Mouse (Mus musculus) granulocyte monocyte progenitor cell, adult 5-6 weeks (primary cell): ENCODE data around the gene Cntn4. TPM values are rescaled to one million over a fixed set of nuclear protein-coding genes. Genes with fewer than 3 reads are reported as not detected.

Experiments used
- ATAC-seq: replicated peaks from 2 replicates; pipeline ENCODE4 v1.8.0; 2016; ENCODE audit warnings: mild to moderate bottlenecking, moderate TSS enrichment, inconsistent platforms; ENCODE audit not compliant: poor library complexity, severe bottlenecking
- total RNA-seq, 2 experiments: library from RNA; stranded (forward) in 1 of 2; stranded (reverse) in 1 of 2; fragments of 200-712, 200-1000 nt in 1 of 2; fragments of >200 nt in 1 of 2; fragmentation: Nextera tagmentation in 1 of 2; gene quantifications; 2 replicates each; pipeline ENCODE4 v1.2.3; 2014 to 2017

The Cntn4 gene
- total RNA-seq (2014; fragmentation: Nextera tagmentation) (not detected in 2 replicates), total RNA-seq (2017) (not detected in 2 replicates)

- no peak for ATAC-seq
Measured at GRCm38 (mm10) chr6:105677149-105678031, at the start of gene Cntn4. Gene Cntn4 (plus strand): TSS chr6:105677660.

DNA sequence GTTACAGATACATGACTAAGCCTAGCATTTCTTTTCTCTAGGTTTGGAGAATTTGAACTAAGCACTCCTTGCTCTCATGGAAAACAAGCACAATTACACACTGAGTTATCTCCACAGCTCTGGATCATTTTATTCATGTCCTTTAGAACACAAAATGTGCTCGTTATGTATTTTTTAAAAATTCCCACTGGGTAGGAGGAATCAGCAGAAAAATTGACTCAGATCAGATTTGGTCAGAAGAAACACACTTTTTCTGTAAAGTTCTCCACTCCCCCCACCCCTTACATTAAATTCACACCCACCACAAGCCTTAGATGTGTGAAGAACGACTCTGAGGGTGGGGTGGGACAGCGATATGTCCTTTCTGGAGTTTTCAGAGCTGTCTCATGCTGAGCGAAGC, 3.2 kb upstream of the Cntn4 start:
- no peak for ATAC-seq

GRCm38 (mm10) chr6:105675099-105675498, 2.4 kb upstream of the Cntn4 start:
- ATAC-seq, result no peak

DNA sequence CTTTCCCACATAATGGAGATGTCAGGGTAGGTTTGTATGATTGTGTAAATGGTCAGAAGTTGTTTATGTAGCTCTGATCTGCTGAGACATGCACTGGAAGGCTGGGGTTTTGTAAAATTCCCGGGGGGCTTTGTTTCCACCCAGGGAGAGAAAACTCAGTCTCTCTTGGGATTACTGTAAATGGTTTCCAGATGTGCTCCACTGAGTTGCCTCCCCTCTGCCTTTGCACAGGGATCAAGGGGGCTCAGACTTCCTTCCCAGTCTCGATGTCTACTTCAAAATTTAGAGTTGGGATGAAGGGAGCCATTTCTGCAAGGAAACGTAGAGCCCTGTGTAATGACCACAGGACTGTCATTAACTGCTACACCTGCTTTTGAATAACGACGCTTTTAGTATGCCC, 823 bp upstream of the Cntn4 start:
- no peak for ATAC-seq

DNA sequence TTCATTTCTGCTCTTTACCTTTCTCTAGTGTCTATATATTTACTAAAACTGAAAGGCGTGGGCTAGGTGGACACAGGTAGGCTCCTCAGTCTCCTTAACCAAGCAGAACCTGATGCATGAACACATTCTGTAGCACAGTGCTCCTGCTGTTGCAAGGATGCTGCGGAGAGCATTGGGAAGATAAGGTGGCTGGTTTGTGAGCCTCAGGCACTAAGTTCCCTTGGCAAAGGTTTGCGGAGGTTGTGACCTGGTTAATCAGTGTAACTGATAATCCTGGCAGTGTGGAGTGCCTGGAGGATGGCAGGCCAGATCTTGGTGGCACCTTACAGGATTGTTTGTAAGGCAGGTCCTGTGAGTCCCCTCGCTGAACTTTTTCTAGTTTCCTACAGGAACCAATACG, 1.3 kb downstream of the Cntn4 start:
- ATAC-seq, result no peak

- no peak for ATAC-seq
Measured at GRCm38 (mm10) chr6:105681496-105681895, 4.0 kb downstream of the Cntn4 start.

GRCm38 (mm10) chr6:105683251-105683650, 5.8 kb downstream of the Cntn4 start:
- no peak for ATAC-seq

DNA sequence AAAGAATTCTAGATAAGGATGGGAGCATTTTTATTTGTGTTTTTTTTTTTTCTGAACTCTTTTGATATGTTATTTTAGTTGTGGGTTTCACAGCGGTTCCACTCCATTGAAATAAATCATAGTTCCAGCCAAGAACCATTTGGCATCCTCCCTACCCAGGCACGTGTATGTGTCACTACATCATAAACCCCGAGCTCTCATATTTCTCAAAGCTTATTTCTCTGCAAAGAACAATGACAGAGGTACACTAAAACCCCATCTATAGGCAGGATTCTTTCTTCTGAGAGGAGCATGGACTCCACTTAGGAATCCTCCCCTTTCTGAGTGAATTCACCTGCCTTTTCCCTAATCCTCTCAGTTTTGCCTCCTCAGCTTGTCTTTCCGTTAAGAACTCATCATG, 6.7 kb downstream of the Cntn4 start:
- ATAC-seq, result no peak

- no peak for ATAC-seq
Measured at GRCm38 (mm10) chr6:105688195-105688594, 10.7 kb downstream of the Cntn4 start.

DNA sequence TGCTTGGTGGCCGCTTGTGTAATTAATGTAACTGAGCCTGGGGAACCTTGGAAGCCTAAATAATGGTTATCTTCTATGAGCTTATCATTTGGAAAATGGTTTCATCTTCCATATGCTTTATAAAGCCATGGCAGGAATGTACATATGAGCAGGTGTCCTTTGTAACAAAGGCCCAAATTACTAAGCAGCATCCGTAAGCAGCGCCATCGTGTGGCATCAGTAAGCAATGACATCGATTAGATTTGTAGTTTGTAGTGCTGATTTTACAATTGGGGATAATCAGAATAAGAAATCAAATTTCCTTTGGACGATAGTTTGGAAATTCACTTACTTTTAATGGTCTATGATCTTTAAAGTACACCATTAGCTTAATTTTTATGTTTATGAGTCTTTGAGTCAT, 64.6 kb downstream of the Cntn4 start:
- no peak for ATAC-seq

- no peak for ATAC-seq
Measured at GRCm38 (mm10) chr6:105780616-105781015, 103.2 kb downstream of the Cntn4 start.

- no peak for ATAC-seq
Measured at GRCm38 (mm10) chr6:105788462-105788861, 111.0 kb downstream of the Cntn4 start.

- ATAC-seq, result no peak
Measured at GRCm38 (mm10) chr6:105835099-105835498, 157.6 kb downstream of the Cntn4 start.

GRCm38 (mm10) chr6:105847296-105847695, 169.8 kb downstream of the Cntn4 start:
- no peak for ATAC-seq

DNA sequence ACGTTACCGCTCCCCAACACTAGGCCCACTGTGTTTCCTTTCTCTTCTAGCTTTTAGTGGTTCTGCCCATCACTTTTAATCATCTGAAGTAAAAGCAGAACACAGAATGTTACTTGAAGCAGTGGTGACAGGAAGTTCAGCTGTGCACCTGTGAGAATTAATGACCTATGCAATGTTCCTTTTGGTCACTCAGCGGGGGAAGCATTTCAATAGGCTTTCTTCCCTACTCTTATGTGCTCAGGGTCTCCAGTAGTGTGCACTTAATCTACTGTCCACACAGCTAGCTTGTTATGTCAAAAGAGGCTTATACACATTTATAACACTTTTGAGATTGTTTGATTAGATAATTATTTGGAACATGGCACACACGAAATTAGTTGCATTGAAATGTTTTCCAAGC, 215.4 kb downstream of the Cntn4 start:
- ATAC-seq, result no peak

DNA sequence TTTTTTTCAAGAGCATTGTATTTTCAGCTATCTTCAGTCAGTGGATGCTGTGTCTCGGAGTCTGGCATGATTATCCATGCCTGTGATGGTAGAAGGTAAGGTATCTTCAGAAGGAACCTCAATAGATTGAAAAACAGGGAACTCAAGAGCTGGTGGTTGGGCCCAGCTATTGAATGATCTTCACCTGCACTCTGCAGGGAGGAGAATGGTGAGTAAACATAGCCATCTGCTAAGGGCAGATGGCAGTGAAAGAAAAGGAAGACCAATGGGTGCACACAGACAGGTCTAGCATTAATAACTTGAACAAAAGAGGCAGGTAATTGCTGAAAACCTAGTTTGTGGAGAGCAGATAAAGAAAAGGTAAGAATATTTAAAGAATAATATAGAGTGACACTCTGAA, 261.0 kb downstream of the Cntn4 start:
- no peak for ATAC-seq

- no peak for ATAC-seq
Measured at GRCm38 (mm10) chr6:105939303-105939702, 261.8 kb downstream of the Cntn4 start.

- no peak for ATAC-seq
Measured at GRCm38 (mm10) chr6:105940591-105940990, 263.1 kb downstream of the Cntn4 start.

- ATAC-seq, result no peak
Measured at GRCm38 (mm10) chr6:105991492-105991891, 314.0 kb downstream of the Cntn4 start.

DNA sequence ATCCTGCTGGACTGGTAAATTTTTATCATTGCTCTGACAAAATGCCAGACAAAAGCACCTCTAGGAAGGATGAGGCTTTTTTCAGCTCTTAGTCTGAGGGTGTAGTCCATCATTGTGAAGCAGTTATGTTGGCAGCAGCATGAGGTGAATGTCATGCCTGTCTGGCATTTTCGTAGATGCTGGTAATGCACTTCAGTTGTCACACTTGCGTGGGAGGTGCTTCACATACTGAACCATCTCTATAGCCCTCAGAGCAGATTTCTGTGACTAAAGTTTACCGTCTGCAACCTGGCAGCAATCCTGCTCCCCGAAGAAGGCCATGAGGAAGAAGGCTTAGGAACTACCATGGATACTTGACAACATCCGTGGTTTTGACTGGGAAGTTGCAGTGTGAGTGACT, 335.6 kb downstream of the Cntn4 start:
- ATAC-seq, result no peak

- no peak for ATAC-seq
Measured at GRCm38 (mm10) chr6:106015126-106015525, 337.7 kb downstream of the Cntn4 start.

GRCm38 (mm10) chr6:106048878-106049277, 371.4 kb downstream of the Cntn4 start:
- no peak for ATAC-seq
